Mouse (Mus musculus) heart, postnatal 0 days (tissue): ENCODE data around the gene Abcg2.

Source experiments
- CTCF ChIP-seq: IDR thresholded peaks from 2 replicates; pipeline ENCODE4 v1.5.1; 2016; ENCODE audit warnings: antibody characterized with exemption, control low read depth, low read depth
- EP300 ChIP-seq: IDR thresholded peaks from 2 replicates; pipeline ENCODE4 v1.6.1; 2016; ENCODE audit warnings: antibody characterized with exemption, low read depth

DNA sequence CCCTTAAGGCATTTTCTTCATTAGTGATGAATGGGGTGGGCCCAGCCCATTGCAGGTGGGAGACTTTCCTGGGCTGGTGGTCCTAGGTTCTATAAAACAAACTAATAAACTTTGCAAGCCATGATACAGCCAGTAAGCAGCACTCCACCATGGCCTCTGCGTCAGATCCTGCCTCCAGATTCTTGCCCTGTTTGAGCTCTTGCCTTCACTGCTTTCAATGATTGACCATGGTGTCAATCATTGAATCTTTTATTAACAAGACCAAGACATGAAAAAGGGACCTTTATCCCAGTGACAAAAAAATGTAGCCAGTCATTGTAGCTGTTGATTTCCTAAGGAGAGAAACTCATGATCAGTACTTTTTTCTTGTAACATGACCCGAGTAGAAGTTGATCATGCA, 55.1 kb downstream of the Abcg2 start:
- TF ChIP-seq CTCF (no peak), EP300 (no peak)
